Mouse (Mus musculus) liver, embryonic 14.5 days (tissue): ENCODE results near the gene Trappc3. TPM values are rescaled to one million over a fixed set of nuclear protein-coding genes. Genes with fewer than 3 reads are reported as not detected.

Source experiments
- ATAC-seq: fragments of 200-750 bp; cut with Nextera tagmentation; 2 replicates; pipeline ENCODE4 v1.8.0; 2017; ENCODE audit warnings: moderate number of reproducible peaks, mild to moderate bottlenecking, moderate library complexity; ENCODE audit not compliant: insufficient read depth
- DNase-seq, 3 experiments: peaks; one replicate each; pipeline ENCODE4 v3.0.0-alpha.2; 2012 to 2013; ENCODE audit warnings: low read depth in 3 of 3, low spot score in 3 of 3
- H3K27ac ChIP-seq: fragments of 300-500 bp; sonication (generic); 2 replicates; pipeline ENCODE4 v1.5.1; 2014; ENCODE audit warnings: moderate library complexity, mild to moderate bottlenecking, control low read depth, inconsistent platforms
- H3K27me3 ChIP-seq: fragments of 300-500 bp; sonication (generic); 2 replicates; pipeline ENCODE4 v1.6.1; 2014; ENCODE audit warnings: mild to moderate bottlenecking, low read length, moderate library complexity; ENCODE audit not compliant: control insufficient read depth, insufficient read depth
- H3K36me3 ChIP-seq: fragments of 300-500 bp; sonication (generic); replicated peaks from 2 replicates; pipeline ENCODE4 v1.6.1; 2014; ENCODE audit warnings: low read depth; ENCODE audit not compliant: control insufficient read depth, insufficient read depth
- H3K4me1 ChIP-seq, 2 experiments: fragments of 200-500 bp in 1 of 2; fragments of 300-500 bp in 1 of 2; sonication (generic) in 1 of 2; replicated peaks; 2 replicates each; pipeline ENCODE4 v1.6.1; 2012 to 2014; ENCODE audit warnings: antibody characterized with exemption in 1 of 2, inconsistent platforms in 1 of 2, low read length in 1 of 2; ENCODE audit not compliant: control insufficient read depth in 2 of 2, insufficient read depth in 2 of 2
- H3K4me2 ChIP-seq: fragments of 300-500 bp; sonication (generic); 2 replicates; pipeline ENCODE4 v1.6.1; 2014; ENCODE audit warnings: low read depth, mild to moderate bottlenecking, control low read depth, moderate library complexity
- H3K4me3 ChIP-seq, 2 experiments: fragments of 200-500 bp in 1 of 2; fragments of 300-500 bp in 1 of 2; sonication (generic) in 1 of 2; 2 replicates each; pipeline ENCODE4 v1.5.1; 2012 to 2014; ENCODE audit warnings: low read depth in 2 of 2, low read length in 2 of 2, mild to moderate bottlenecking in 2 of 2, control low read depth in 1 of 2, inconsistent platforms in 1 of 2, moderate library complexity in 1 of 2; ENCODE audit not compliant: insufficient read depth in 1 of 2
- H3K9ac ChIP-seq: fragments of 300-500 bp; sonication (generic); replicated peaks from 2 replicates; pipeline ENCODE4 v1.6.1; 2014; ENCODE audit warnings: mild to moderate bottlenecking, control low read depth, moderate library complexity
- H3K9me3 ChIP-seq: fragments of 300-500 bp; sonication (generic); 2 replicates; pipeline ENCODE4 v1.6.1; 2016; ENCODE audit warnings: low read length, mixed read lengths; ENCODE audit not compliant: control insufficient read depth
- CTCF ChIP-seq: IDR thresholded peaks from 2 replicates; pipeline ENCODE4 v1.5.1; 2016; ENCODE audit warnings: antibody characterized with exemption, low read depth, control low read depth
- EP300 ChIP-seq: IDR thresholded peaks from 2 replicates; pipeline ENCODE4 v1.6.1; 2016; ENCODE audit warnings: antibody characterized with exemption, low read depth
- WGBS: fragments of 180-500 bp; shearing (Covaris S2); extraction: QIAGEN DNeasy Blood & Tissue Kit; methylation state at CpG from one replicate; pipeline ENCODE4 v1.1.7; 2014; ENCODE audit not compliant: insufficient replicate concordance; 5-methylcytosine and 5-hydroxymethylcytosine counted together
- polyA plus RNA-seq, 2 experiments: library from polyadenylated mRNA; depleted of rRNA in 1 of 2; stranded (reverse) in 1 of 2; unstranded in 1 of 2; fragments of >200 nt; fragmentation: Nextera tagmentation in 1 of 2; extraction: Ambion mirVana in 1 of 2; gene quantifications; 2 replicates each; pipeline versions ENCODE4 v1.2.1 to v1.2.3; 2012 to 2014

The Trappc3 gene
- polyA plus RNA-seq, 2 experiments, result 8.8 to 23.4 TPM

DNA sequence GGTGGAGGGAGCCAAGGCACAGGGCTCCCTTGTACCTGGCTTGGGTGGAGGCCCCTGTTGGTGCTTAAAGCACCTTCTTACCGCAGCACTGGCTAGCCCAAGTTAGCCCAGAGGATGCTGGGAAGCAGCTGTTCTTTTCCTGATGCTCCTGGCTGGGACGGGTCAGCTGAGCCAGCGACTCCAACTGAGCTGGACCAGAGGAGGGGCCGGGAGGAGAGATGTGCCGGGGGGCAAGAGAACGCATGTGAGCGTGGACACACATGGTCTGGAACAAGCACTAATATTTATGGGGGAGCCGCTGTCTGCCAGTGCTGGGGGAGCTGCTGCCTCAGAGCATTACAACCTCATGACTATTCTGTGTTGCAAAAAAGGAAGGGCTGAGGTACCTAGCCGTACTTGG is 16.8 kb downstream of the Trappc3 start:
- 73% methylated on average over 9 of the region's 9 CpGs for WGBS
- DNase-seq (no peak), ATAC-seq (no peak)
- no peaks in the 10 kb centered on the region for H3K4me1 ChIP-seq
- H3K9me3 ChIP-seq, result no peaks in the 10 kb centered on the region
- H3K27ac ChIP-seq, result no peak overlapping the region
- no peak for TF ChIP-seq CTCF
- no peak for TF ChIP-seq EP300
- no peak overlapping the region for H3K4me2 ChIP-seq
- 0 out of 2 replicates have a peak, but pooled peaks cover 2% of the 10 kb centered on the region for H3K27me3 ChIP-seq
- no peak overlapping the region for H3K9ac ChIP-seq
- H3K36me3 ChIP-seq, result no peaks in the 10 kb centered on the region; the same call in 1 of the 2 replicates
- H3K4me3 ChIP-seq, result no peak overlapping the region

DNA sequence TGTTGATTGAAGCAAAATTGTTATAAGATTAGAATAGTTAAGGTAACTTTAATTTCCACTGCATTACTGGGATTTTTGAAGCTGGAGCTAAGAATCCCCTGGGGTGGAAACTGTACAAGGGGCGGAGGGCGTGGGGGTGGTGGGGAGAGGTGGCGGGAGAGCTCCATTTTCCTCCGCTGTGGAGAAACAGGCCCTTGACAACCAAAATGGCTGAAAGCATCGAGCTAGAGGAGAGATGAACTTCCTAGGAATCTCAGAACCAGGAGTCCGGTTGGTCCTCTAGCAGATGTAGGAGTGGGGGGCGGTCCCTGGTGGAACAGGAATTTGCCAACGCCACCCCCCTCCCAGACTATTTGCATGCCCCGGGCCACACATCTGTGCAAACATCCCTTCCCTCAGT is 19.6 kb downstream of the Trappc3 start:
- H3K9ac ChIP-seq, result no peak overlapping the region
- H3K27ac ChIP-seq, result no peak overlapping the region
- peaks cover 20% of the 10 kb centered on the region for H3K27me3 ChIP-seq
- TF ChIP-seq CTCF (no peak), EP300 (no peak)
- ATAC-seq, result no peak
- no peak overlapping the region for H3K4me2 ChIP-seq
- no peaks in the 10 kb centered on the region for H3K4me1 ChIP-seq
- H3K36me3 ChIP-seq, result no peaks in the 10 kb centered on the region
- WGBS, result 58% methylated on average over 9 of the region's 9 CpGs
- no peaks in the 10 kb centered on the region for H3K9me3 ChIP-seq
- H3K4me3 ChIP-seq, result no peak overlapping the region
- no peak for DNase-seq

DNA sequence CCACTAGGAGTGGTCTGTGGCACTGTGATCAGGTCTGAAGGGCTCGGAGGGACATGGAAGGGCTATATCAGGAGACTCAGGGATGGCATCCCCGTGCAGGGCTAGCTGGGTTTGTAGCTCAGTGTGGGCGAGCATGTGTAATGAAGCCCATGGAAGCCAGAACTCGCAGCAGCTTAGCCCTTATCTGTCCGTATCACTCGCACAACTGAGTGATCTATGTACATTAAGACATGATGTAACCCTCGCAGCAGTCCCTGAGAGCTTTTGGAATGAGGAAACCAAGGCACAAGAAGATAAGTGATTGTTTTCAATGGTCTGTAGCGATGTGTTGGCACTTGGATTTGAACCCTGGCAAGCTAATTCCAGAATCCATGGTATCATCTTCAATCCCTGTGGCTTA is 21.5 kb downstream of the Trappc3 start:
- TF ChIP-seq EP300 (no peak), CTCF (no peak)
- Histone ChIP-seq H3K4me1 (0 out of 4 replicates have a peak, but pooled peaks cover 0 to 2% of the 10 kb centered on the region in 2 experiments), H3K9me3 (no peaks in the 10 kb centered on the region), H3K4me2 (no peak overlapping the region), H3K27me3 (peaks cover 39% of the 10 kb centered on the region), H3K36me3 (no peaks in the 10 kb centered on the region), H3K27ac (no peak overlapping the region), H3K9ac (no peak overlapping the region), H3K4me3 (no peak overlapping the region)
- no peak for DNase-seq
- ATAC-seq, result no peak
- 40% methylated on average over 8 of the region's 8 CpGs for WGBS

DNA sequence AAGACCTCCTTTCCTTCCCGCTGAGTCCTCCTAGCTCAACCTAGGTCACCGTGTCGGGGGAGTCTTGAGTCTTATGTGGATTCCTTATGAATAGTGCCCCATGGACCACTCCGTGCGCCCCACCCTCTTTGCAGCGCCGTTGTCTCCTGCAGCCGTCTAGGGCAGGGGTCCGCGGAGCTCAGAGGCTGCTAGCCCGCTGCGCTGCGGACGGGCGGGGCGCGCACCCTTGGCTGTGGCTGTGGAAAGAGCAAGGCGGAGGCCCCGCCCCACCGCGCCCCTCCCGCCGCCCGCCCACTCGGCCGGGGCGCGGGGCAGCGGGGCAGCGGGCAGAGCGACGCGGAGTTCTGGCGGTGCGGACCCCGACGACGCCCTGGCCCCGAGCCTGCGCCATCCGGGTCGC is 24.4 kb downstream of the Trappc3 start, which contains the start of gene Col8a2:
TSS of gene Col8a2 (plus strand) at position 302 of the 400 bp plus-strand sequence.
- no peak for ATAC-seq
- Histone ChIP-seq H3K27me3 (peaks cover 42% of the 10 kb centered on the region), H3K27ac (no peak within 1 kb of the TSS), H3K4me1 (0 out of 4 replicates have a peak, but pooled peaks cover 0 to 2% of the 10 kb centered on the region in 2 experiments), H3K4me3 (peak within 1 kb of the TSS; percentile 13 to 41; a peak in 3 of 4 replicates), H3K9me3 (no peaks in the 10 kb centered on the region), H3K9ac (no peak within 1 kb of the TSS), H3K36me3 (no peaks in the 10 kb centered on the region), H3K4me2 (peak within 1 kb of the TSS; percentile 49)
- WGBS, result 2% methylated on average over 42 of the region's 42 CpGs
- no peak for DNase-seq
- TF ChIP-seq CTCF, result no peak
- TF ChIP-seq EP300, result no peak

DNA sequence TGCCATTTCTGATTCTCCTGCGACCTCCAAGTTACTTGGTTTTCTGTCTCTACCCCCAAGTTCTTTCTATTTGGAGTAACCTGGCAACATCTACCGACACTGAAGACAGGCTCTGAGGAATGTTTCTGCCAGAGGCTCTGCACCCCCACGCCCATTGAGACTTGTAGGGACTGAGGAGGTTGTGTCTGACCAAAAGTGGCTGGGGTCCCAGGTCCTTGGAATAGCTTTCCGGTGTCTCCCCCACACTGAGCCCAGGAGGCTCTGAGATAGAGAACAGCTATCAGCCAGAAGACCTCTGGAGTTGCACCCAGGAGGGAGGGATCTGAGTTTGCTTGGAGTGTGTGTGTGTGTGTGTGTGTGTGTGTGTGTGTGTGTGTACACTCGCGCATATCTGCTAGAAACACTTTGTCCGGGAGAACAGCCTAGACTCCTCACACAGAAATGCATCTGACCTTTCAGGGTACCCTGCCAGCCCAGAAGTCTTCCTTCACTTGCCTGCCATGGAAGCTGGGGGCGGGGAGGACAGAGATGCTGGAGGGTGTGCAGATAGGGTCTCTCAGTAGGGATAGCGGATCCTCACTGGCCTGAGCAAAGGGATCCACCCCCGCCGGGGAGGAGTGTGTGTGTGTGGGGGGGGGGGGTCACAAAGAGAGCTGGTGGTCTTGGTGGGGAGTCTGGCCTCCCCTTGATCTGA is 25.3 kb downstream of the Trappc3 start:
- ATAC-seq, result no peak

More for the DNA sequence above, 25.3 kb downstream of the Trappc3 start:
- Histone ChIP-seq H3K4me3 (no peak overlapping the region), H3K27me3 (peaks cover 42% of the 10 kb centered on the region), H3K9me3 (no peaks in the 10 kb centered on the region), H3K4me1 (0 out of 4 replicates have a peak, but pooled peaks cover 0 to 2% of the 10 kb centered on the region in 2 experiments), H3K36me3 (no peaks in the 10 kb centered on the region), H3K4me2 (no peak overlapping the region), H3K9ac (no peak overlapping the region), H3K27ac (no peak overlapping the region)
- DNase-seq, result no peak
- WGBS, result 38% methylated on average over 11 of the region's 11 CpGs
- TF ChIP-seq CTCF (no peak), EP300 (no peak)
